Mouse (Mus musculus) lung, postnatal 0 days (tissue): ENCODE measurements at regions not wholly inside any gene's neighbourhood (a gene's known extent, or its start where the extent isn't known, plus 50 kb on each side); places are given as distances from the start of the nearest gene placed in this dataset.

Experiments used
- CTCF ChIP-seq: IDR thresholded peaks from 2 replicates; pipeline ENCODE4 v1.5.1; 2016; ENCODE audit warnings: antibody characterized with exemption, mild to moderate bottlenecking
- EP300 ChIP-seq: IDR thresholded peaks from 2 replicates; pipeline ENCODE4 v1.6.1; 2016; ENCODE audit warnings: antibody characterized with exemption, mild to moderate bottlenecking, control low read depth

- no peak for TF ChIP-seq EP300
- TF ChIP-seq CTCF: no peak
These were observed 233.8 kb upstream of the Prdm1 start for GRCm38 (mm10) chr10:44762068-44762467.
